Mouse (Mus musculus): ENCODE results near the gene Bola3. TPM values are rescaled to one million over a fixed set of nuclear protein-coding genes. Genes with fewer than 3 reads are reported as not detected.

Gene Bola3
- polyA plus RNA-seq, 1 experiment from 2014 or later = 126 TPM

DNA sequence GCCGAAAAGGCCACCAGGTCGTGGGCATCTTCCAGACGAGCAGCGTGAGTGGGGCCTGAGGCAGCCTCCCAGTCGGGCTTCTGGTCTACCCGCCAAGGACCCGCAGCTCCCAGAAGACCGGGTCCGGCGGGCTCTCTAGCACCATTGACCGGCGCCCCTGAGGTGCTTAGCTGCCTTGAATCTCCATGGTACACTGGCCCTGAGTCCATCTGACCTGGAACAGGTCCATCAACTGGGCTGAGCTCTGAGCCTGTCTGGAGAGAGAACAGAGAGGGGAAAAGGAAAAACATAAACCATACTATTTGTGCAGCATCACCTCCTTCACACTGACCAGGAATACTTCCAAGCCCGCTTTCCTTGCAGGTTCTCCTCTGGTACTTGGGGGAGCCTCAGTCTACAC lies 55.6 kb downstream of the Bola3 start:
- WGBS = 92% methylated on average over 13 of the region's 13 CpGs
- Histone ChIP-seq H3K4me1 (no peaks in the 10 kb centered on the region), H3K9me3 (no peaks in the 10 kb centered on the region), H3K4me2 (replicated peaks) (no peak overlapping the region), H3K27ac (no peak overlapping the region), H3K36me3 (peaks cover 57% of the 10 kb centered on the region), H3K9ac (no peak overlapping the region), H3K27me3 (no peaks in the 10 kb centered on the region), H3K4me3 (no peak overlapping the region)
- no peak for ATAC-seq (ENCODE audit: insufficient number of reproducible peaks, insufficient read depth, low FRiP score, low TSS enrichment)

DNA sequence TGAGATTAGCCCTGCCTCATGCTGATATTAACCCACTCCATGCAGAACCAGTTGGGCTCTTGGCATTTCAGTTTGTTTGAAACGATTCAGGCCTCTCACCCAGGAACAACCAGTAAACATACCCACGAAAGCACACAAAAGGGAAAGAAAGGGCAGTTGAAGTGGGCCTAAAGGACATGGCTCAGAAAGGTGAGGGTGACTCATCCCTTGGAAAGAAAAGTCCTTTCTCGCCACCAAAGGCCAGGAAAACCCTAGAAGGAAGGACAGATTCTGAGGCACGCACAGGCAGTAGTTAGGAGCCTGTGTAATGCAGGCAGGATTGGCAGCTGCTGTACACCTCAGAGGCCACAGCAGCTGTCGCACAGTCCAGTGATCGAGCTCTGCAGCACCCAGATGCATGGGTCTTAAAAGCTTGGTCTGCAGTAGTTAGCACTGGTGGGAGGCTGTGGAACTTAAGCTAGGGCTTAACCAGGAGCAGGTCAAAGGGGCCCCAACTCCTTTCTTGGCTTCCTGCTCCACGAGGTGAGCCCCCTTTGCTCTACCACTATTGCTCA lies 56.6 kb downstream of the Bola3 start:
- peaks cover 52% of the 10 kb centered on the region for H3K36me3 ChIP-seq
- WGBS = 85% methylated on average over 7 of the region's 7 CpGs
- no peak for ATAC-seq (ENCODE audit: insufficient number of reproducible peaks, insufficient read depth, low FRiP score, low TSS enrichment)
- H3K27ac ChIP-seq = no peak overlapping the region
- H3K27me3 ChIP-seq = no peaks in the 10 kb centered on the region
- no peak overlapping the region for H3K9ac ChIP-seq
- H3K4me3 ChIP-seq = no peak overlapping the region
- no peaks in the 10 kb centered on the region for H3K9me3 ChIP-seq
- H3K4me2 ChIP-seq (replicated peaks) = no peak overlapping the region
- peaks cover 7% of the 10 kb centered on the region for H3K4me1 ChIP-seq

DNA sequence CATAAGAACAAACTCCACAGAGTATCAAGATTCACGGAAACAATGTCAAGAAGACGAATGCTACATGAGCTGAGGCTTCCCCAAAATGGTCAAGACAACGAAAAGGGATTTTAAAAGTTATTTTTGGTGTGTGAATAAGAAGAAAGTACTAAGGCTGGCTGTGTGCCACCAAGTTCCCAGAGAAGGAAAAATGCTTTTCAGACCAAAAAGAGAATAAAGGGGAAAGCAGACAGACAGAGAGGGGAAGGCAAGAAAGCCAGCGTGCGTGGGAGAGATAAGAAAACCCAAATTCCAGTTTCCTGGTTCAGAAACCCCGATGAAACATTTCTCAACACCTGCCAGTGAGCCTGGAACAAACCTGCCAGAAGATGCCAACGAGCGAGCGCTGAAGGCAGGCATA lies 59.6 kb downstream of the Bola3 start:
- Histone ChIP-seq H3K27ac (no peak overlapping the region), H3K9ac (no peak overlapping the region), H3K4me2 (replicated peaks) (no peak overlapping the region), H3K36me3 (peaks cover 23% of the 10 kb centered on the region), H3K4me1 (peaks cover 25% of the 10 kb centered on the region), H3K9me3 (no peaks in the 10 kb centered on the region), H3K4me3 (no peak overlapping the region), H3K27me3 (no peaks in the 10 kb centered on the region)
- no peak for ATAC-seq (ENCODE audit: insufficient number of reproducible peaks, insufficient read depth, low FRiP score, low TSS enrichment)
- WGBS = 93% methylated on average over 9 of the region's 9 CpGs

Small RNA genes lying within 50 kb of the gene (microRNA-seq; reads per million reads assigned to microRNA genes)
- gene Mir6374 = not detected

Other genes starting within 250 kb of the Bola3 start
- 2.9 and 4.1 TPM in 2 replicates for gene Ccdc142, start 247.5 kb upstream of the Bola3 start, polyA plus RNA-seq (2016; fragmentation: Nextera tagmentation; extraction: Ambion mirVana)
- gene Gm42688, start 247.5 kb upstream of the Bola3 start, polyA plus RNA-seq (2016; fragmentation: Nextera tagmentation; extraction: Ambion mirVana) = 3.5 and 4.2 TPM in 2 replicates
- gene Mrpl53, start 240.1 kb upstream of the Bola3 start, polyA plus RNA-seq (2016; fragmentation: Nextera tagmentation; extraction: Ambion mirVana) = 132 and 139 TPM in 2 replicates
- gene Mogs, start 233.7 kb upstream of the Bola3 start, polyA plus RNA-seq (2016; fragmentation: Nextera tagmentation; extraction: Ambion mirVana) = 54.9 and 55.2 TPM in 2 replicates
- gene Wbp1, start 227.6 kb upstream of the Bola3 start, polyA plus RNA-seq (2016; fragmentation: Nextera tagmentation; extraction: Ambion mirVana) = 193 and 204 TPM in 2 replicates
- gene Ino80b, start 223.7 kb upstream of the Bola3 start, polyA plus RNA-seq (2016; fragmentation: Nextera tagmentation; extraction: Ambion mirVana) = 17.9 and 21.4 TPM in 2 replicates
- 51.3 and 54.6 TPM in 2 replicates for gene Rtkn, start 213.7 kb upstream of the Bola3 start, polyA plus RNA-seq (2016; fragmentation: Nextera tagmentation; extraction: Ambion mirVana)
- 10.0 and 11.3 TPM in 2 replicates for gene Wdr54, start 192.8 kb upstream of the Bola3 start, polyA plus RNA-seq (2016; fragmentation: Nextera tagmentation; extraction: Ambion mirVana)
- 2.8 and 2.9 TPM in 2 replicates for gene 1700003E16Rik, start 192.7 kb upstream of the Bola3 start, polyA plus RNA-seq (2016; fragmentation: Nextera tagmentation; extraction: Ambion mirVana)
- gene Dctn1, start 183.2 kb upstream of the Bola3 start, polyA plus RNA-seq (2016; fragmentation: Nextera tagmentation; extraction: Ambion mirVana) = 121 and 126 TPM in 2 replicates
- 0.62 and 1.1 TPM in 2 replicates for gene Slc4a5, start 129.3 kb upstream of the Bola3 start, polyA plus RNA-seq (2016; fragmentation: Nextera tagmentation; extraction: Ambion mirVana)
- gene Mthfd2, start 23.2 kb upstream of the Bola3 start, polyA plus RNA-seq (2016; fragmentation: Nextera tagmentation; extraction: Ambion mirVana) = 36.4 and 39.7 TPM in 2 replicates
- 62.8 and 71.0 TPM in 2 replicates for gene Mob1a, start 23.1 kb upstream of the Bola3 start, polyA plus RNA-seq (2016; fragmentation: Nextera tagmentation; extraction: Ambion mirVana)
- gene Tet3, start 109.9 kb downstream of the Bola3 start, polyA plus RNA-seq (2016; fragmentation: Nextera tagmentation; extraction: Ambion mirVana) = 40.0 and 41.1 TPM in 2 replicates
- 75.5 and 79.1 TPM in 2 replicates for gene Dguok, start 157.8 kb downstream of the Bola3 start, polyA plus RNA-seq (2016; fragmentation: Nextera tagmentation; extraction: Ambion mirVana)
- gene Actg2, start 187.1 kb downstream of the Bola3 start, polyA plus RNA-seq (2016; fragmentation: Nextera tagmentation; extraction: Ambion mirVana) = 2.9 and 4.4 TPM in 2 replicates
- gene Stambp, start 223.6 kb downstream of the Bola3 start, polyA plus RNA-seq (2016; fragmentation: Nextera tagmentation; extraction: Ambion mirVana) = 22.0 and 22.7 TPM in 2 replicates